Mouse (Mus musculus) embryo, embryonic 11 days (tissue): Measurements from ENCODE around the gene Fitm1.

ENCODE experiments used
- DNase-seq: peaks from one replicate; pipeline ENCODE4 v3.0.0-alpha.2; 2015

The Fitm1 gene

DNA sequence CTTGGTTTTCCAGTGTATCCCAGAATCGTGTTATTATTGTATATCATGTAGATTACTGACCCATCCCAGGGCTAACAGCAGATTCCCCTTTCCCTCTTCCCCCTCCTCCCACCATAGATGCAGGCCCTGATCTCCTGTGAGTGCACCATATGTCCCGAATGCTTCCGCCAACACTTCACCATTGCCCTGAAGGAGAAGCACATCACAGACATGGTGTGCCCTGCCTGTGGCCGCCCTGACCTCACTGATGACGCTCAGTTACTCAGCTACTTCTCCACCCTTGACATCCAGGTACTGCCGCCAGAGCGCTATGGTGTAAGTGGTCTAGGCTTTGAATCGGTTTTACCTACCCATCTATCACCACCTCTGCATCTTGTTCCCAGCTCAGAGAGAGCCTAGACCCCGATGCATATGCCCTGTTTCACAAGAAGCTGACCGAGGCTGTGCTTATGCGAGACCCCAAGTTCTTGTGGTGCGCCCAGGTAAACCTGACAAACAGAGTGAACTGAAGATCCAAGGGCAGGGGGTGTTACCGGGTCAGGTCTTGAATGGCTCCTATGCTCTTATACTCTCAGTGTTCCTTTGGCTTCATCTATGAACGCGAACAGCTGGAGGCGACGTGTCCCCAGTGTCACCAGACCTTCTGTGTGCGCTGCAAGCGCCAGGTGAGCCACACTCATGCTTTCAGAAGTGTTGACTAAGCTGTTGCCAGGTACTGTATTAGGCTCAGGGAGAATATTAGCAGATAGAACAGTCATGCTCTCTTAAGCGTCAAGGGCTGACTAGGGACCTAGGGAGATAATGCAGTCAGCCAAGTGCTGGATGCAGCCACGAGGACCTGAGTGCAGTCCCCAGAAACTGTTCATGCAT lies 23.3 kb downstream of the Fitm1 start:
- DNase-seq = no peak

- DNase-seq = no peak
Observed at GRCm38 (mm10) chr14:55603271-55603632, 27.8 kb downstream of the Fitm1 start, which contains the start of gene Irf9. Irf9 (plus strand) TSS chr14:55603571.

DNA sequence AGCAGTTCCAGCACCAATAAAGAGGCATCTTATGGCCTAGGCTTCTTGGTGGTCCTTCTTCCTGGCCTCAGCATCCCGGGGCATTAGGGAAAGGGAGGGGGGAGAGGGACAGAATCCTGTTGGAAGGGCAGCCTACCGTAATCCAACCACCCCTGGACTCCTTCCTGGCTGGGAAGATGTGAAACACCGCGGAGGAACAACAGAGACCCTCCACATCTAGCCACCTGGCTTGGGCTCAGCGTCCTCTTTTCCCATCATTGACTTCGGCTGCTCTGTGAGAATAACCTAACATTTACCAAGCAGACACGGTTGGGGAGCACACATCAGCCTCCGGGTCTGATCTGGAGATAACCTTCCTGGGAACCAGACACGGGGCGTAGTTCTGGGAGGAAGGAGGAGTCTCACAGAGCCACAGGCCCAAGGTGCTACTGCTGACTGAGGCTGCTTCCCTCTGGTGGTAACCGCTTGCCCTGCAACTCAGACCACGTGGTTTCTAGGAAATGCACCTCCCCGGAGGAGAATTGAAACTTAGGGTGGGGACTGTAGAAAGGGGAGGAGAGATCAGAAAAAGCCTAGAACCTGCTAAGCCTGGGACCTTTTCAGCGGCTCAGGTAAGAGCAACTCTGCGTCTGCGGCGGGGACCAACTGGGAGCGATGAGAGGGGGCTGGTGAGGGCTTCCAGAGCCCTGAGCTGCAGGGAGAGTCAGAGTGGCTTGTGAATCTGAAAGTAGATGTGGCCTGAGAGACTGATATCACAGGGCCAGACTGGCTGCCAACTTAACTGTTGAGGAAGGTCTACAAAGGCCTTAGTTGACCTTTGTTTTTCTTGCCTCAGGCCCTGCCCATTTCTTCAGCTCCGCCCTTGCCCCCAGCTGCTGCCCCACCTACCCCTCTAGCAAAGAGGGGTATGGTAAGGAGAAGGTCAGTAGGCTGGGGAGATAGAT lies 28.5 kb downstream of the Fitm1 start:
- DNase-seq = peak; percentile 87

DNA sequence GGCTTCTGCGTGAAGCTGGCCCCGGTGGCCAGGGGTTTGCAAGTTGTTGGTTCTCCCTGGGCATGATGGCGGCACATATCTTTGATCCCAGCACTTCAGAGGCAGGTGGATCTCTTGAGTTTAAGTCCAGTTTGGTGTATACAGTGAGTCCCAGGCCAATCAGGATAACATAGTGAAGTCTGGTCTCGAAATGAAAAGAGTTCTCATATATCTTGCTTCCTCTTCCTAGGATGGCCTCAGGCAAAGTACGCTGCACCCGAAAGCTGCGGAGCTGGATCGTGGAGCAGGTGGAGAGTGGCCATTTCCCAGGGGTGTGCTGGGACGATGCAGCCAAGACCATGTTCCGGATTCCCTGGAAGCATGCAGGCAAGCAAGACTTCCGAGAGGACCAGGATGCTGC lies 29.4 kb downstream of the Fitm1 start:
- DNase-seq = no peak

DNA sequence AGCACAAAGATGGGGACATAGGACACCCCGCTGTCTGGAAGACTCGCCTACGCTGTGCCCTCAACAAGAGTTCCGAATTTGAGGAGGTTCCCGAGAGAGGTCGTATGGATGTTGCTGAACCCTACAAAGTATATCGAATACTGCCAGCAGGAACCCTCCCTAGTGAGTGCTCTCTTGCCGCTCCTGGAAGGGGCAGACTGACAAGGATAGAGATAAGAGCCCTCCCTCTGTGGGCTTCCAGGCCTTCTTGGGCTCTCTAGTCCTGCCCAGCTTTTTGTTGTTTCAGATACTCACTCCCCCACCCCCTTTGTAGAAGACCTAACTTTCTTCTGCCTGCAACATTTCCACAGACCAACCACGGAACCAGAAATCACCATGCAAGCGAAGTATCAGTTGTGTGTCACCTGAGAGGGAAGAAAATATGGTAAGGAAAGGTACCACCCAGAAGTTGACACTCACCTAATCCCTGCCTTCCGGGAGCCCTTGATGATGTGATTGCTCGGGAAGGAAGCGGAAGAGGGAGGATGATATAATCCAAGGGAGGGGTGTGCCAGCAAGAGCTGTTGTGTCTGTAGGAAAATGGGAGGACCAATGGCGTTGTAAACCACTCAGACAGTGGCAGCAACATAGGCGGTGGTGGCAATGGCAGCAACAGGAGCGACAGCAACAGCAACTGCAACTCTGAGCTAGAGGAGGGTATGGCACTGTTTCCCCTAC lies 30.5 kb downstream of the Fitm1 start:
- DNase-seq = no peak

GRCm38 (mm10) chr14:55608339-55608738 lies 32.9 kb downstream of the Fitm1 start:
- DNase-seq = no peak

GRCm38 (mm10) chr14:55613346-55613745 lies 37.9 kb downstream of the Fitm1 start:
- DNase-seq = no peak

GRCm38 (mm10) chr14:55614565-55615178 lies 39.3 kb downstream of the Fitm1 start:
- DNase-seq = no peak

GRCm38 (mm10) chr14:55615876-55616275 lies 40.5 kb downstream of the Fitm1 start:
- DNase-seq = no peak

DNA sequence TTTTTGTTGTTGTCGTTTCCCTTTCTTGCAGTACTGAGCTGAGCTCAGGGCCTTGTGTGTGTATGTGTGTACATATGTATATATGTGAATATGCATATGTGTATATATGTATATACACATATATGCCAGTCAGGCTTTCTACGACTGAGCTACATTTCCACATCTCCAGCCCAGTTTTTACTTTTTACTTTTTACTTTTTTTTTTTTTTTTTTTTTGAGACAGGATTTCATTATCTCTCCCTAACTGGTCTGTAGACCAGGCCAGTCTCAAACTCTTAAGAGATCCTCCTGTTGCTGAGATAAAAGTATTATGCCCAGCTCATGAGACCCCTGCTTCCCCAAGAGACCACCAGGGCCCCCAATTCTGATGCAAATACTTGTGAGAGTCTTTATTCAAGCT lies 41.4 kb downstream of the Fitm1 start:
- no peak for DNase-seq

GRCm38 (mm10) chr14:55617822-55618221 lies 42.4 kb downstream of the Fitm1 start, which contains the start of gene Rec8:
Rec8 (plus strand) TSS chr14:55618037.
- DNase-seq = peak; percentile 79

GRCm38 (mm10) chr14:55618486-55619195 lies 43.2 kb downstream of the Fitm1 start:
- DNase-seq = no peak
